Mouse (Mus musculus) neural tube, embryonic 14.5 days (tissue): ENCODE measurements around the gene Olfr522. TPM values are rescaled to one million over a fixed set of nuclear protein-coding genes. Genes with fewer than 3 reads are reported as not detected.

Source experiments
- ATAC-seq: fragments of 200-750 bp; cut with Nextera tagmentation; 2 replicates; pipeline ENCODE4 v1.8.0; 2017; ENCODE audit warnings: low read depth, mild to moderate bottlenecking, moderate TSS enrichment, moderate library complexity
- H3K27ac ChIP-seq: fragments of 300-500 bp; sonication (generic); 2 replicates; pipeline ENCODE4 v1.5.1; 2014; ENCODE audit warnings: low read depth, mild to moderate bottlenecking, control low read depth, low read length, moderate library complexity, mixed read lengths
- H3K27me3 ChIP-seq: fragments of 300-500 bp; sonication (generic); 2 replicates; pipeline ENCODE4 v1.6.1; 2014; ENCODE audit warnings: low read length; ENCODE audit not compliant: control insufficient read depth, insufficient read depth
- H3K36me3 ChIP-seq: fragments of 300-500 bp; sonication (generic); 2 replicates; pipeline ENCODE4 v1.6.1; 2014; ENCODE audit warnings: low read length, mixed read lengths; ENCODE audit not compliant: control insufficient read depth, insufficient read depth
- H3K4me1 ChIP-seq: fragments of 300-500 bp; sonication (generic); 2 replicates; pipeline ENCODE4 v1.6.1; 2014; ENCODE audit warnings: low read length; ENCODE audit not compliant: control insufficient read depth, insufficient read depth
- H3K4me2 ChIP-seq: fragments of 300-500 bp; sonication (generic); 2 replicates; pipeline ENCODE4 v1.6.1; 2014; ENCODE audit warnings: mild to moderate bottlenecking, low read depth, low read length, control low read depth
- H3K4me3 ChIP-seq: fragments of 300-500 bp; sonication (generic); 2 replicates; pipeline ENCODE4 v1.5.1; 2014; ENCODE audit warnings: low read depth, low read length, control low read depth, mixed read lengths
- H3K9ac ChIP-seq: fragments of 300-500 bp; sonication (generic); replicated peaks from 2 replicates; pipeline ENCODE4 v1.6.1; 2014; ENCODE audit warnings: low read depth, mild to moderate bottlenecking, control low read depth, low read length, mixed read lengths
- H3K9me3 ChIP-seq: fragments of 300-500 bp; sonication (generic); 2 replicates; pipeline ENCODE4 v1.6.1; 2016; ENCODE audit warnings: low read length; ENCODE audit not compliant: control insufficient read depth
- WGBS: fragments of 180-500 bp; shearing (Covaris S2); extraction: QIAGEN DNeasy Blood & Tissue Kit; methylation state at CpG from one replicate; pipeline ENCODE4 v1.1.7; 2014; 5-methylcytosine and 5-hydroxymethylcytosine counted together
- polyA plus RNA-seq: library from polyadenylated mRNA; unstranded; fragments of >200 nt; fragmentation: Nextera tagmentation; extraction: Ambion mirVana; gene quantifications from 2 replicates; pipeline ENCODE4 v1.2.1, GENCODE M21; 2014

The Olfr522 gene
- polyA plus RNA-seq, 1 experiment from 2014 or later: not detected

DNA sequence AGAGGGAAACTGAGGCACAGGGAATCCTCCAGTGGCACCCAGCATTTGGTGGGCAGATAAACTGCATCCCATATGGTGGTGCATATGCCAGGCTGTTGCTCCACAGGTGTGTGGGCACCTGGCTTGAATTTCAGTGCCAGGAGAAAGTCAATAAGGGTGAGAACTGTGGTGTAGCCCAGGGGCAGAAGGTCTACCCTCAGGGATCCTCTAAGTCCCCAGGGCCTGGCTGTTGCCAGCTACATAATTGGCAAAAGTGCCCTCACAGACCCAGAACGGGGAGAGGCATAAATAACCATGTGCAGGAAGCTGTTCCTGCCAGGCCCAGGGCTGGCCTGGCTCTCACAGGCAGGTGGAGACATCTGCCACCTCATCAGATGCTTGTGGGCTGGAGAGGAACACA lies 8.4 kb upstream of the Olfr522 start, which contains the start of gene Olfr523:
TSS of gene Olfr523 (plus strand) at position 282 of the 400 bp plus-strand sequence.
- WGBS: 69% methylated on average over 1 of the region's 1 CpGs
- no peak within 1 kb of the TSS for H3K27ac ChIP-seq
- no peak within 1 kb of the TSS for H3K4me3 ChIP-seq
- ATAC-seq: no peak
- H3K4me1 ChIP-seq: no peaks in the 10 kb centered on the region
- no peaks in the 10 kb centered on the region for H3K27me3 ChIP-seq
- H3K4me2 ChIP-seq: no peak within 1 kb of the TSS
- no peaks in the 10 kb centered on the region for H3K36me3 ChIP-seq
- H3K9ac ChIP-seq: no peak within 1 kb of the TSS
- no peaks in the 10 kb centered on the region for H3K9me3 ChIP-seq

DNA sequence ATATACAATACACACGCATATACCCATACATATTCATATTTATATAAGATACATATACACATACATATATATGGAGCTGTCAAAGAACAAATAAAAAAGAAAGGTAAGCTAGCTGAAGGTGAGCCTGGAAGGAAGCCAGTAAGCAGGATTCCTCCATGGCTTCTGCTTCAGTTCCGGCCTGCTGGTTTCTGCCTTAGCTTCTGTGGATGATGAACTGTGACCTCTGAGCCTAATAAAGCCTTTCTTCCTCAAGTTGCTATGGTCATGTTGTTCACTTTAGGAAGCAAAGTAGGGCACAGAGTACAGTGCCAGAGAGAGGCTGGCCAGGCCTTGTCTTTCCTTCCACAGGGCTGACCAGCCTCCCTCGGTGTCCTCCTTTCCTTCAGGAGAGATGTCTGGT lies 6.3 kb upstream of the Olfr522 start:
- H3K9ac ChIP-seq: no peak overlapping the region
- H3K9me3 ChIP-seq: no peaks in the 10 kb centered on the region
- H3K27me3 ChIP-seq: no peaks in the 10 kb centered on the region
- no peak overlapping the region for H3K4me3 ChIP-seq
- 91% methylated on average over 3 of the region's 3 CpGs for WGBS
- H3K36me3 ChIP-seq: no peaks in the 10 kb centered on the region
- H3K27ac ChIP-seq: no peak overlapping the region
- no peaks in the 10 kb centered on the region for H3K4me1 ChIP-seq
- no peak for ATAC-seq
- no peak overlapping the region for H3K4me2 ChIP-seq

DNA sequence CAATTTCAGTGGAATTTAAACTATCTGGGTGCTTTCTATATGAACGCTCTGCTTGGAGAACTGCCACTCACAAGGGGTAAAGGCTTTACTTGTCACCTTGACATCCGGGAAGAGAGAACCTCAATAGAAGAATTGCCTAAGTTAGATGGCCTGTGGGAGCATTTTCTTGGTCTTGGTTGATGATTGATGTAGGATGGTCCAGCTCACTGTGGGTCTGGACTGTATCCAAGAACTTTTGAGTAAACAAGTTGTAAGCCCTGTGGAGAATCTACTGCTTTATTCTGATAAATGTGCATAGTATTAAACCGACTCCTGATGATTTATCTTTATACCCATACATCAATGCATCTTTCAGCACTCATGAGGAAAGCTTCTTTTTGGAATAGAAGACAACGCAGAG lies 4.8 kb upstream of the Olfr522 start:
- ATAC-seq: no peak
- no peaks in the 10 kb centered on the region for H3K4me1 ChIP-seq
- no peak overlapping the region for H3K4me2 ChIP-seq
- no peaks in the 10 kb centered on the region for H3K9me3 ChIP-seq
- no peaks in the 10 kb centered on the region for H3K36me3 ChIP-seq
- no peak overlapping the region for H3K4me3 ChIP-seq
- no peak overlapping the region for H3K9ac ChIP-seq
- H3K27me3 ChIP-seq: no peaks in the 10 kb centered on the region
- 86% methylated on average over 4 of the region's 4 CpGs for WGBS
- no peak overlapping the region for H3K27ac ChIP-seq

DNA sequence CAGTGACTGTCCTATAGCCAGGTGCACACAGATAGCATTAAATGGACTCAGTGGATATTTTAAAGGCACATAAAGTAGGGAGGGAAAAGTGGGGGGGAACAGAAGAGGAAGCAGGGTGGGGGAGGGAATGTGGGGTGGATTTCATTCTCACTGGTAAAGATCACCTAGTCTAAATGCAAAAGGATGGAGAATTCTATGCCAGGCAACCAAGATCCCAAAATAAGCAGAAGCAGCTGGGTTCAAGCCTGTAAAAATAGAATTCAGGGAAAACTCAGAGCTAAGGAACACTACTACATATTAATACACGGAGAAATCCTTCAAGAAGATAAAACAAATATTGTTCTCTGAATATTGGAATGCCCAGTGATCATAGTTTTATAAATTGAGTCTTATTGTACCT lies 3.4 kb upstream of the Olfr522 start:
- H3K27me3 ChIP-seq: no peaks in the 10 kb centered on the region
- H3K4me3 ChIP-seq: no peak overlapping the region
- no peak overlapping the region for H3K27ac ChIP-seq
- H3K9me3 ChIP-seq: no peaks in the 10 kb centered on the region
- H3K9ac ChIP-seq: no peak overlapping the region
- no peaks in the 10 kb centered on the region for H3K4me1 ChIP-seq
- ATAC-seq: no peak
- H3K4me2 ChIP-seq: no peak overlapping the region
- H3K36me3 ChIP-seq: no peaks in the 10 kb centered on the region
- WGBS: 74% methylated on average over 1 of the region's 1 CpGs

DNA sequence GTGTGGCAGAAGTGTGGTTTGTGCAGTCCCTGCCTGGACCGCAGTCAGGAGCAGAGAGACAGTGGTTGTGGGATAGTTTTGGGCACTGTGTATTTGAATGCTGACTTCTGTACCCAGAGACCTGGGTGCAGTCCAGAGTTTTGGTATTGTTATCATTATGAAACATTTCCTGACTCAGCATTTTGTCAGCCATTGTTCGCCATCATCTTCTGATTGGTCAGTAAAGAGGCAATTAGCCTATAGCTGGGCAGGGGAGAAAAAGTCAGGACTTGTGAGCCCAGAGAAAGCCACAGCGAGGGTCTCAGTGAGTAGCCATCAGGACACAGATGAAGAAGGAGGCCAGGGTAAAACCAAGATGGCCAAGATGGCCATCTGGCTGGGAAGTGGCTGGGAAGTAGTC lies 4.2 kb downstream of the Olfr522 start:
- Histone ChIP-seq H3K27ac (no peak overlapping the region), H3K9ac (no peak overlapping the region), H3K4me3 (no peak overlapping the region), H3K4me2 (no peak overlapping the region), H3K4me1 (no peaks in the 10 kb centered on the region), H3K27me3 (no peaks in the 10 kb centered on the region), H3K36me3 (no peaks in the 10 kb centered on the region), H3K9me3 (no peaks in the 10 kb centered on the region)
- 77% methylated on average over 3 of the region's 3 CpGs for WGBS
- no peak for ATAC-seq

DNA sequence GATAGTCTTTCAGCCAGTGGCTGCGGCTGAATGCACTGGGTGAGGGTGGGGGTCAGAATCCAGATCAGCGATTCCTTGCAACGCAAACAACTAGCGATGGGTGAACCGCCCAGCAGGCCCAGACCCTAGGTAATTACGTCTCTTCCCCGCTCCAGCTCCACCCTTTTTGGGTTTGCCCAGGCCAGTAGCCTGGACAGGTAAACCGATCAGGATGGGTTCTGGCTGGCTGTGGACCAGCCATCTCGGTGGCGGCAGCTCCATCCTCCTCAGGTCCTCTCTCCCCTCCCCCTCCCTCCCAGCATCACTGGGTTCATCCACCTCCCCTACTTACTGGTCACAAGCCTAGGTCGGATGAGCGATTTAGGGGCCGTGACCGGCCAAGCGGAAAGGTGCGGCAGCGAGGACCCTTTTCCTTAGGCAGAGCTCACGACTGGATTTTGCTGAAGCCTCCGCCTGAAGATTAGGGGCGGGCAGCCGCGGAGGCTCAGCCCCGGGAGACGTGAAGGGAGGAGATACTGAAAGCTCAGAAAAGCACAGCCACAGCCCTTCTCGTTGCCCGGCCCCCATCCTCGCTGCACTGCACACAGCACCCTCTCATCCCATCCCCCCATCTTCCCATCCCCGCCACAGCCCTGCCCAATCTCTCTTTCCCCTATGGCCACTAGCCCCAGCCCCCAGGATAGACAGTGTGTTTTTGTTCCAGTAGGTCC lies 10.2 kb downstream of the Olfr522 start, which contains the start of gene Sprn:
TSS of gene Sprn (minus strand) at position 660 of the 710 bp plus-strand sequence.
- peak; percentile 87 for ATAC-seq
- peak within 1 kb of the TSS; percentile 70 for H3K9ac ChIP-seq
- peak within 1 kb of the TSS; percentile 59 for H3K4me2 ChIP-seq
- H3K9me3 ChIP-seq: no peaks in the 10 kb centered on the region
- H3K4me3 ChIP-seq: peak within 1 kb of the TSS; percentile 41
- WGBS: 3% methylated on average over 28 of the region's 28 CpGs
- peak within 1 kb of the TSS; percentile 53 for H3K27ac ChIP-seq
- H3K27me3 ChIP-seq: no peaks in the 10 kb centered on the region
- H3K36me3 ChIP-seq: no peaks in the 10 kb centered on the region
- peaks cover 5% of the 10 kb centered on the region; the same call in 1 of the 2 replicates for H3K4me1 ChIP-seq

DNA sequence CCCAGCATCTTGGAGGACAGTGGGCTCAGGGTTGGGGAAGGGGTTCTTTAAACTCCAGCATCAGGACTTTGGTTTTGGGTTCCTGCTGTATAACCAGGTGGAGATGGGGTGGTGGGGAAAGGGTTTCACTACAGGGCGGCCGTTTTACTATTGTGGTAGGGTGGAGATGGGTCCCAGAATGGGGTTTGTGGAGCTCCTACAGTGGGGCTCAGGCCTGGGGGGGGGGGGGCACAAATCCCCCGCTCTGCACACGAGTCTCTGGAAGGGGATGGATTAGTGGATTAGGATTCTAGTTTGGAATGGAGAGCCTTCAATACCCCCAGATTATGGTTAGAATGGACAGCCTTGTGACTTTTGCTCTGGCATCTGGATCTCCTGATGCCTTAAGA lies 10.7 kb downstream of the Olfr522 start:
- peak overlapping the region; percentile 41 for H3K4me3 ChIP-seq
- no peaks in the 10 kb centered on the region for H3K36me3 ChIP-seq
- peaks cover 5% of the 10 kb centered on the region; the same call in 1 of the 2 replicates for H3K4me1 ChIP-seq
- no peaks in the 10 kb centered on the region for H3K27me3 ChIP-seq
- H3K27ac ChIP-seq: peak overlapping the region; percentile 53
- peak overlapping the region; percentile 59 for H3K4me2 ChIP-seq
- H3K9ac ChIP-seq: peak overlapping the region; percentile 70
- ATAC-seq: peak; percentile 33
- 13% methylated on average over 4 of the region's 4 CpGs for WGBS
- H3K9me3 ChIP-seq: no peaks in the 10 kb centered on the region

DNA sequence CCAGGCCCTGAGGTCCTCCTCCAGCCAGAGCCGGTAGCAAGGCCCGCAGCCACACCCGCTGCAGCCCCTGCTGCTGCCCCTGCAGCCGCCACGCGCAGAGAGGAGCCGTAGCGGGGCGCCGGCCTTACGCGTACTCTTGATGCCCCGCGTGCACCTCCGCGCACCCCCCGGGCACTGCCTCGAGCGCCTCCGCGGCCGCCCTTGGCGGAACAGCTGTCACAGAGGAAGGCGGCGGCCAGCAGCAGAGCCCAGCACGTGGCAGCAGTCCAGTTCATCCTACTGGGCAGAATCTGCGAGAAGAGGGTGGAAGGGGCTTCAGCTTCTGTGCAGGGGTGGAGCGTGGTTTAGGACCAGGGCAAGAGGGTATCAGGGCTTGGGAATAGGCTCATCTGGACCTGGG lies 11.2 kb downstream of the Olfr522 start:
- Histone ChIP-seq H3K4me1 (peaks cover 5% of the 10 kb centered on the region; the same call in 1 of the 2 replicates), H3K36me3 (no peaks in the 10 kb centered on the region), H3K4me3 (peak overlapping the region; percentile 41), H3K9me3 (no peaks in the 10 kb centered on the region), H3K9ac (peak overlapping the region; percentile 56), H3K4me2 (peak overlapping the region; percentile 59), H3K27ac (no peak overlapping the region; the same call in 1 of the 2 replicates), H3K27me3 (no peaks in the 10 kb centered on the region)
- ATAC-seq: peak; percentile 15; the same call in 1 of the 2 replicates
- 4% methylated on average over 28 of the region's 28 CpGs for WGBS

DNA sequence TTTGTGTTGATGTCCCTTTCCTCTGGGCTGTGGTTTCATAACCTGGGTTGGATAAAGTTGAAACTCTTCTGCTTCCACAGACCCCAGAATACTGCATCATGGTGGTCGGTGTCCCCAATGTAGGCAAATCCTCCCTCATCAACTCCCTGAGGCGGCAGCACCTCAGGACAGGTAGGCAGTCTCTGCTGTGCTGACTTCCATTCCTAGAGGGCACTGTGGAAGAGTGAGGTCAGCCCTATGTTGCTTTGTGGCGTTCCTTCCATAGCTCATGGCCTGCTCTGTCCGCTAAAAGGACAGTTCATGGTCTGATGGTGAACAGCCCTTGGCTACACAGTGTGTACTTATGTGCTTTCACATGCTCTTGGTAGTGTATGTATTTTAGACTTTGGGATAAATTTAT lies 20.0 kb downstream of the Olfr522 start:
- Histone ChIP-seq H3K9me3 (no peaks in the 10 kb centered on the region), H3K4me1 (no peaks in the 10 kb centered on the region), H3K27ac (no peak overlapping the region), H3K4me3 (no peak overlapping the region), H3K4me2 (no peak overlapping the region), H3K9ac (no peak overlapping the region), H3K36me3 (no peaks in the 10 kb centered on the region; the same call in 1 of the 2 replicates), H3K27me3 (no peaks in the 10 kb centered on the region)
- ATAC-seq: no peak
- whole genome bisulfite sequencing: 85% methylated on average over 4 of the region's 4 CpGs
